Mouse (Mus musculus) T-cell, adult 66 days (primary cell): ENCODE measurements around the gene Samd3. TPM values are rescaled to one million over a fixed set of nuclear protein-coding genes. Genes with fewer than 3 reads are reported as not detected.

Experiments
- total RNA-seq, 2 experiments: library from RNA; stranded (reverse); gene quantifications; 3 replicates in 1 of 2; 4 replicates in 1 of 2; pipeline ENCODE4 v1.2.4; 2023

Samd3 gene
- 10 to 100 TPM in 1 of 2 experiments, 1 to 10 TPM in 1; 9.2 to 11.1 TPM for total RNA-seq

GRCm38 (mm10) chr10:26229488-26229887 lies at the start of gene Samd3:
TSS of gene Samd3 (plus strand) at chr10:26229707.

Other genes with a start within 250 kb of the Samd3 start
- gene Gm9767, start 151.5 kb upstream of the Samd3 start, total RNA-seq, result not detected
- under 1 TPM in 1 of 2 experiments, not detected in 1; 0.18 TPM for gene Tmem200a, start 150.7 kb upstream of the Samd3 start, total RNA-seq
- gene L3mbtl3, start 146.3 kb downstream of the Samd3 start, total RNA-seq, result 10 to 100 TPM; 53.5 to 54.2 TPM